Mouse (Mus musculus) embryonic fibroblast, embryonic 13.5 days (primary cell): ENCODE data around the gene Kcnh3.

Experiments
- CTCF ChIP-seq: IDR thresholded peaks from 2 replicates; pipeline ENCODE4 v1.5.1; 2011; ENCODE audit warnings: mild to moderate bottlenecking, control low read depth, low read length, moderate library complexity, borderline replicate concordance; ENCODE audit not compliant: insufficient read depth
- POLR2A ChIP-seq: IDR thresholded peaks from 2 replicates; pipeline ENCODE4 v1.6.1; 2011; ENCODE audit warnings: low read depth, mild to moderate bottlenecking, control low read depth, low read length, moderate library complexity

- TF ChIP-seq POLR2A (no peak), CTCF (no peak)
Measured at GRCm38 (mm10) chr15:99253772-99254171, 29.1 kb downstream of the Kcnh3 start.
